Mouse (Mus musculus) hindbrain, embryonic 16.5 days (tissue): ENCODE results near the gene Scp2. TPM values are rescaled to one million over a fixed set of nuclear protein-coding genes. Genes with fewer than 3 reads are reported as not detected.

Experiments
- ATAC-seq: fragments of 200-750 bp; cut with Nextera tagmentation; 2 replicates; pipeline ENCODE4 v1.8.0; 2017; ENCODE audit warnings: moderate TSS enrichment, moderate library complexity
- H3K27ac ChIP-seq: fragments of 300-500 bp; sonication (generic); 2 replicates; pipeline ENCODE4 v1.5.1; 2014; ENCODE audit warnings: low read depth, mild to moderate bottlenecking, control low read depth, low read length, moderate library complexity
- H3K27me3 ChIP-seq: fragments of 300-500 bp; sonication (generic); replicated peaks from 2 replicates; pipeline ENCODE4 v1.6.1; 2014; ENCODE audit warnings: low read length; ENCODE audit not compliant: control insufficient read depth, insufficient read depth
- H3K36me3 ChIP-seq: fragments of 300-500 bp; sonication (generic); 2 replicates; pipeline ENCODE4 v1.6.1; 2014; ENCODE audit warnings: mild to moderate bottlenecking, low read length, moderate library complexity, mixed read lengths; ENCODE audit not compliant: control insufficient read depth, insufficient read depth
- H3K4me1 ChIP-seq: fragments of 300-500 bp; sonication (generic); 2 replicates; pipeline ENCODE4 v1.6.1; 2014; ENCODE audit warnings: low read depth, low read length; ENCODE audit not compliant: control insufficient read depth, insufficient read depth
- H3K4me2 ChIP-seq: fragments of 300-500 bp; sonication (generic); 2 replicates; pipeline ENCODE4 v1.6.1; 2014; ENCODE audit warnings: mild to moderate bottlenecking, low read length, control low read depth, moderate library complexity
- H3K4me3 ChIP-seq: fragments of 300-500 bp; sonication (generic); 2 replicates; pipeline ENCODE4 v1.5.1; 2014; ENCODE audit warnings: mild to moderate bottlenecking, low read length, control low read depth, moderate library complexity
- H3K9ac ChIP-seq: fragments of 300-500 bp; sonication (generic); 2 replicates; pipeline ENCODE4 v1.6.1; 2014; ENCODE audit warnings: low read depth, mild to moderate bottlenecking, control low read depth, low read length, moderate library complexity
- H3K9me3 ChIP-seq: fragments of 300-500 bp; sonication (generic); 2 replicates; pipeline ENCODE4 v1.6.1; 2014; ENCODE audit warnings: mild to moderate bottlenecking, low read length, moderate library complexity; ENCODE audit not compliant: control insufficient read depth
- WGBS: fragments of 180-500 bp; shearing (Covaris S2); extraction: QIAGEN DNeasy Blood & Tissue Kit; methylation state at CpG from one replicate; pipeline ENCODE4 v1.1.7; 2014; 5-methylcytosine and 5-hydroxymethylcytosine counted together
- polyA plus RNA-seq: library from polyadenylated mRNA; unstranded; fragments of >200 nt; fragmentation: Nextera tagmentation; extraction: Ambion mirVana; gene quantifications from 2 replicates; pipeline ENCODE4 v1.2.1, GENCODE M21; 2015

Scp2 gene
- polyA plus RNA-seq, 1 experiment from 2014 or later: 220 TPM

GRCm38 (mm10) chr4:108024641-108025040 lies 120.2 kb downstream of the Scp2 start:
- WGBS: 74% methylated on average over 5 of the region's 5 CpGs
- H3K9me3 ChIP-seq: no peaks in the 10 kb centered on the region
- no peaks in the 10 kb centered on the region for H3K4me1 ChIP-seq
- peaks cover 6% of the 10 kb centered on the region; the same call in 1 of the 2 replicates for H3K27me3 ChIP-seq
- H3K4me3 ChIP-seq: no peak overlapping the region
- no peak overlapping the region for H3K27ac ChIP-seq
- H3K4me2 ChIP-seq: no peak overlapping the region
- H3K36me3 ChIP-seq: no peaks in the 10 kb centered on the region
- no peak for ATAC-seq
- no peak overlapping the region for H3K9ac ChIP-seq

DNA sequence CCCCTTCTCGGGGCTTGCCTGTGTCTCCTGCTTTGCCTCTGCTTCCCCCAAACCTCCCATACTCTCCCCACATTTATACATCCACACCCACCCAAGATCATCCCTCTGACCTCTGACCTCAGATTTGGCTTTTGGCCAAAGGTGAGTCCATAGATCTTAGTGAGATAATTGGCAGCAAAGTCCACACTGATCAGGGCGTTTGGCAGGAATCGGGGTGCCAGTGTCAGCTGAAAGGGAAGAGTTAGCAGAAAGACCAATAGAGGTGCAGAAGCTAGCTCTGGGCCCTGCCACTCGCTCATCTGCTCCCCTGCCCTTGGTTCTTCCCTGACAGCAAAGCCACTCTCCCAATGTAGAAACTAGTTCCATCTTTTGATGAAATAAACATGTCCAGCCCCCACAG lies 121.6 kb downstream of the Scp2 start:
- no peak overlapping the region for H3K9ac ChIP-seq
- no peak for ATAC-seq
- H3K36me3 ChIP-seq: no peaks in the 10 kb centered on the region
- WGBS: 82% methylated on average over 4 of the region's 4 CpGs
- H3K27me3 ChIP-seq: peaks cover 3% of the 10 kb centered on the region; the same call in 1 of the 2 replicates
- H3K4me2 ChIP-seq: no peak overlapping the region
- no peak overlapping the region for H3K27ac ChIP-seq
- H3K4me3 ChIP-seq: no peak overlapping the region
- no peaks in the 10 kb centered on the region for H3K4me1 ChIP-seq
- no peaks in the 10 kb centered on the region for H3K9me3 ChIP-seq

DNA sequence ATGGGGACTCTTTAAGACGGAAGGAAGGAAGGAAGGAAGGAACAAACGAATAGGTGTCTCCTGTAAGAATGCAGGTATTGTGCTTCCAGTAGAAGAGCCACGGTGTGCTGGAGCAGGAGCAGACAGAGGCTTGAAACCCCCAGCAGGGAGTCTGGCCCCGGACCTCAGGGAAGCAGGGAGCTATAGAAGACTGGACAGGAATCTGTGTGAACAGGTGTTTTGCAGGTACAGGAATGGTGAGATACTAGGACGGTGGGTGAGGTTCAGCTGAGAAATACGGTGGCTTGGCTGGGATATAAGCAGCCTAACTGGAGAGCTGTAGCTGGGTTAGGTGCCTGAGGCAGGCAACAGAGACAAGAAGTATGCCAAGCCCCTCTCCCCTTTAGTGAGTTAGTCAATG lies 124.6 kb downstream of the Scp2 start:
- H3K27me3 ChIP-seq: no peaks in the 10 kb centered on the region
- H3K4me2 ChIP-seq: no peak overlapping the region
- H3K9ac ChIP-seq: no peak overlapping the region
- H3K27ac ChIP-seq: no peak overlapping the region
- 83% methylated on average over 6 of the region's 6 CpGs for WGBS
- H3K36me3 ChIP-seq: no peaks in the 10 kb centered on the region
- no peak overlapping the region for H3K4me3 ChIP-seq
- no peaks in the 10 kb centered on the region for H3K4me1 ChIP-seq
- H3K9me3 ChIP-seq: no peaks in the 10 kb centered on the region
- ATAC-seq: no peak

DNA sequence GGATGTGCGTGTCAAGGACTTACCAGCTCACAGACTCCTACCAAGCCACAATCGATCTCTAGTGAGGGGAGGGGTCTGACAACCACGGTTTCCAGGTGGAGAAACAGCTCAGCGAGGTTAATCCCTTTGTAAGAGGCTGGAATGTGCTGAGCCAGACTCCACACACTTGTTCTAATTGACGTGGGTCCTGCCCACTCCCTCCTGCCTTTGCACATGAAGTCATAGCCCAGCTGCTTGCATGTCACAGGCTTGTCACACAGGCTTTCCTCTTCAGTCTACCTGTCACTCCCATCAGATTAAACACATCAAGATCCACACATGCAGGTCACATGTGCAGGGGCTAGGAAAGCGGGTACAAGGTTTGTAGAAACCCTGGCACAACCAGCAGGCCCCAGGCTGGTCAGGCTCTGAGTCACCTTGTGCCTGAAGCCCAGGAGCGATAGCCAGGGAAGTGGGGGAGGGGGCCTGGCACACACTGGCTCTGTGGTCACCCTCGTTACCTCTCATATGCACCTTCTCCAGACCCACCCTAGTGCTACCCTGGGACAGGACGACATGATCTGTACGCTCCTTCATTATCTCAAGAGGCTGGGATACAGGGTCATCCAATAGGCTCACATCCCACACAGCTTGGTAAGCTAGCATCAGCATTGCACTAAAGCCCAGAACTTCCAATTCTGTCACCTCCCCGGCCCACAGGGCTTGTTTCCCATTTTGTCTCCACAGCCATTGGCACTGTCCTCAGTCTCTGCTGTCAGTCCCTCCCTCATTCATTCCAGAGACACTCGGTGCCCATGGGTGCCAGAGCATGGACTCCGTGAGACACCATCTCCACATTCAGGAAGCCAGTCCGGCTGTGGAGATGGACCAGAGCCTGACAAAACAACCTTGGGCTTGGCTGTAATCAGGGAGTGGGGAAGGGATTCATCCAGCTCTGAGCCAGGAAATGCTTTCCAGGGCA lies 125.6 kb downstream of the Scp2 start:
- no peak for ATAC-seq
- WGBS: 62% methylated on average over 13 of the region's 14 CpGs
- Histone ChIP-seq H3K36me3 (no peaks in the 10 kb centered on the region), H3K9ac (no peak overlapping the region; the same call in 1 of the 2 replicates), H3K27me3 (no peaks in the 10 kb centered on the region), H3K4me2 (no peak overlapping the region), H3K4me1 (no peaks in the 10 kb centered on the region), H3K27ac (no peak overlapping the region), H3K4me3 (no peak overlapping the region), H3K9me3 (no peaks in the 10 kb centered on the region)

GRCm38 (mm10) chr4:108018241-108018923 lies 126.4 kb downstream of the Scp2 start:
- ATAC-seq: no peak
- no peaks in the 10 kb centered on the region for H3K9me3 ChIP-seq
- no peak overlapping the region for H3K27ac ChIP-seq
- 62% methylated on average over 10 of the region's 10 CpGs for WGBS
- H3K27me3 ChIP-seq: no peaks in the 10 kb centered on the region
- H3K9ac ChIP-seq: no peak overlapping the region
- H3K4me2 ChIP-seq: no peak overlapping the region
- no peaks in the 10 kb centered on the region for H3K4me1 ChIP-seq
- no peaks in the 10 kb centered on the region for H3K36me3 ChIP-seq
- H3K4me3 ChIP-seq: no peak overlapping the region

- ATAC-seq: no peak
- Histone ChIP-seq H3K27me3 (no peaks in the 10 kb centered on the region), H3K36me3 (no peaks in the 10 kb centered on the region), H3K9me3 (no peaks in the 10 kb centered on the region), H3K4me2 (no peak overlapping the region), H3K4me1 (no peaks in the 10 kb centered on the region), H3K27ac (no peak overlapping the region), H3K9ac (no peak overlapping the region), H3K4me3 (no peak overlapping the region)
- 85% methylated on average over 7 of the region's 7 CpGs for WGBS
These were observed 127.0 kb downstream of the Scp2 start for GRCm38 (mm10) chr4:108017839-108018238.

GRCm38 (mm10) chr4:108016321-108016720 lies 128.5 kb downstream of the Scp2 start:
- 85% methylated on average over 3 of the region's 3 CpGs for WGBS
- Histone ChIP-seq H3K4me2 (no peak overlapping the region), H3K4me1 (no peaks in the 10 kb centered on the region), H3K27me3 (no peaks in the 10 kb centered on the region), H3K9me3 (no peaks in the 10 kb centered on the region), H3K9ac (no peak overlapping the region), H3K27ac (no peak overlapping the region), H3K4me3 (no peak overlapping the region), H3K36me3 (no peaks in the 10 kb centered on the region)
- no peak for ATAC-seq

DNA sequence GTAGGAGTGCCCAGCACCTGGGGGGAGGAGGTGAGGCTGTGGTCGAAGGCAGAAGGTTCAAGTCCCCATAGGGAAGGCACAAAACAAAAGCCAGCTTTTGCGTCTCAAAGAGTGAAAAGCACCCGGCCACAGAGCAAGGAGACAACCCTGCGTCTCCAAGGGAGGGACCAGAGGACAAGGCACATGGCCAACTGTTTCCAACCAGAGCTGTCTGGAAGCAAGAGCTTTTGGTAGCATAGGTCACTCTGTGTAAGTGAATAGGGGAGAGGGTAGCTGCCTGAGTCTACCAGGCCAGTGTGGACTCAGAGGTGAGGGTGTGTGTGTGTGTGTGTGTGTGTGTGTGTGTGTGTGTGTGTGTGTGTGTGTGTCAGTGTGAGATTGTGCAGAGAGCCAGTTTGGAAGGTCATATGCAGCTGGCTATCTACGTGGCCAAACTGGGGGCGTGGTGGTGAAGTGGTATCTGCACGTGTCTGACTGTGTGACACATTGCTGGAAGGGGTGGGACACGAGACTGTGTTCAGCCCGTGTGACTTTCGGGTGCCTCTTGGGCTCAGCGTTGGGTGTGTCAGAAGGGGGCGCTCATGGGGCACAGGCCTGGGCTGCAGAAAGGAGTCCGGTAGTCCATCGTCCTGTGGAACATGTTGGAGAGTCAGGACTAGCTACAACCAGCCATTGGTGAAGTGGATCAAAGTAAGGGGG lies 129.6 kb downstream of the Scp2 start:
- H3K4me1 ChIP-seq: no peaks in the 10 kb centered on the region
- no peaks in the 10 kb centered on the region for H3K9me3 ChIP-seq
- no peak overlapping the region for H3K4me2 ChIP-seq
- no peaks in the 10 kb centered on the region for H3K27me3 ChIP-seq
- 63% methylated on average over 14 of the region's 14 CpGs for WGBS
- no peak overlapping the region for H3K9ac ChIP-seq
- ATAC-seq: no peak
- no peak overlapping the region for H3K27ac ChIP-seq
- no peak overlapping the region for H3K4me3 ChIP-seq
- no peaks in the 10 kb centered on the region for H3K36me3 ChIP-seq

DNA sequence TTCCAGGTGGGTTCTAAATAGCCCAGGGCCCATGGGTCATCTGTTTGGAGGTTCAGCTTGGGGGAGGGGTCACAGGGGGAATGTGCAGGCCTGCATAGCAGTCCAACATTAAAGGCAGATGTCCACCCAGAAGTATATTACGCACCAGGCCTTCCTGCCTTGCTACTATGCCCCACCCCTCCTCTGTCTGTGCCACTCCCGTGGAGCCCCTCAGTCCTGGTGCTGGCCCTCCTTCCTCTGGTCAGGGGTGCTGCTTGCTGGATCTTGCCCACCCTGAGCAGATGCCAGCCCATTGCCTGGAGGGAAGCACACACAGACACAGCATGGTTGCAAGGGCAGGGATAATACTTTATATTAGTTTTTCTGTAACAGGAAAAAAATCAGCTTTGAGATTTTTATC lies 130.3 kb downstream of the Scp2 start:
- no peak overlapping the region for H3K4me3 ChIP-seq
- no peak overlapping the region for H3K4me2 ChIP-seq
- WGBS: 60% methylated on average over 2 of the region's 2 CpGs
- no peak for ATAC-seq
- H3K9me3 ChIP-seq: no peaks in the 10 kb centered on the region
- H3K27ac ChIP-seq: no peak overlapping the region
- H3K4me1 ChIP-seq: no peaks in the 10 kb centered on the region
- H3K36me3 ChIP-seq: no peaks in the 10 kb centered on the region
- H3K27me3 ChIP-seq: no peaks in the 10 kb centered on the region
- H3K9ac ChIP-seq: no peak overlapping the region
